Mouse (Mus musculus): Measurements from ENCODE around the gene Il3.

Il3 gene

DNA sequence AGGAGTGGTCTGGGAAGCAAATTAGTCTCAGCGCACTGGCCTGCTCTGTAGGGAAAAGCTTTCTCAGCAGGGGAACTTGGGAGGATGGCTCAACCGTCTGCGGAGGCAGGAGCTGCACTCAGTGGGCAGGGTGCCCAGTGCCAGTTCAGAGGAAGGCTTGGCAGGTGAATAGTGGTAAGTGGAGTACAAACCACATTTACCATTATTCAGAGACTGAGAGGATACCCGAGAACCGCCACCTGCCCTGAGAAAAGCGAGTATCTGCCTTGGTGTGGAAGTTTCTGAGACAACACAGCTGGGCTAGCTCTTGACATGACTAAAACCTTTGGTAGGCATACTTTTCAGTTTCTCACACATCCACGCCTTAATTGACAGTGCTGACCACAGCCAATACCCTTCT, 49.7 kb downstream of the Il3 start:
- no peak for DNase-seq (ENCODE audit: low read depth, low spot score)

- no peak for DNase-seq (ENCODE audit: low read depth, low spot score)
These were observed 51.0 kb downstream of the Il3 start for GRCm38 (mm10) chr11:54216091-54216490.

All from ES-CJ7 (cell line).